Mouse (Mus musculus) hindbrain, embryonic 14.5 days (tissue): ENCODE data around the gene Gm16503. TPM values are rescaled to one million over a fixed set of nuclear protein-coding genes. Genes with fewer than 3 reads are reported as not detected.
"Not testable (repeated sequence)": the region's sequence is repeated elsewhere in the genome, so short reads cannot be mapped to it uniquely, and the experiment has no call there.

ENCODE experiments used
- ATAC-seq: fragments of 200-750 bp; cut with Nextera tagmentation; 2 replicates; pipeline ENCODE4 v1.8.0; 2017; ENCODE audit warnings: moderate number of reproducible peaks, mild to moderate bottlenecking, moderate TSS enrichment, moderate library complexity; ENCODE audit not compliant: low FRiP score
- DNase-seq: peaks from one replicate; pipeline ENCODE4 v3.0.0-alpha.2; 2015; ENCODE audit warnings: low spot score
- H3K27ac ChIP-seq: fragments of 300-500 bp; sonication (generic); 2 replicates; pipeline ENCODE4 v1.5.1; 2014; ENCODE audit warnings: mild to moderate bottlenecking, moderate library complexity
- H3K27me3 ChIP-seq: fragments of 300-500 bp; sonication (generic); 2 replicates; pipeline ENCODE4 v1.6.1; 2014; ENCODE audit warnings: mild to moderate bottlenecking, low read length, mixed read lengths; ENCODE audit not compliant: control insufficient read depth, insufficient read depth
- H3K36me3 ChIP-seq: fragments of 300-500 bp; sonication (generic); replicated peaks from 2 replicates; pipeline ENCODE4 v1.6.1; 2014; ENCODE audit not compliant: control insufficient read depth, insufficient read depth
- H3K4me1 ChIP-seq: fragments of 300-500 bp; sonication (generic); replicated peaks from 2 replicates; pipeline ENCODE4 v1.6.1; 2014; ENCODE audit warnings: antibody characterized with exemption, low read length, mixed read lengths; ENCODE audit not compliant: control insufficient read depth, insufficient read depth
- H3K4me2 ChIP-seq: fragments of 300-500 bp; sonication (generic); replicated peaks from 2 replicates; pipeline ENCODE4 v1.6.1; 2014; ENCODE audit warnings: mild to moderate bottlenecking, moderate library complexity
- H3K4me3 ChIP-seq: fragments of 300-500 bp; sonication (generic); replicated peaks from 2 replicates; pipeline ENCODE4 v1.5.1; 2014; ENCODE audit warnings: mild to moderate bottlenecking, low read length
- H3K9ac ChIP-seq: fragments of 300-500 bp; sonication (generic); 2 replicates; pipeline ENCODE4 v1.6.1; 2014
- H3K9me3 ChIP-seq: fragments of 300-500 bp; sonication (generic); 2 replicates; pipeline ENCODE4 v1.6.1; 2016; ENCODE audit warnings: low read length; ENCODE audit not compliant: control insufficient read depth
- WGBS: fragments of 180-500 bp; shearing (Covaris S2); extraction: QIAGEN DNeasy Blood & Tissue Kit; methylation state at CpG from one replicate; pipeline ENCODE4 v1.1.7; 2014; 5-methylcytosine and 5-hydroxymethylcytosine counted together
- polyA plus RNA-seq: library from polyadenylated mRNA; unstranded; fragments of >200 nt; fragmentation: Nextera tagmentation; extraction: Ambion mirVana; gene quantifications from 2 replicates; pipeline ENCODE4 v1.2.1, GENCODE M21; 2014

Gm16503 gene
- polyA plus RNA-seq, 1 experiment from 2014 or later = 0.48 TPM

DNA sequence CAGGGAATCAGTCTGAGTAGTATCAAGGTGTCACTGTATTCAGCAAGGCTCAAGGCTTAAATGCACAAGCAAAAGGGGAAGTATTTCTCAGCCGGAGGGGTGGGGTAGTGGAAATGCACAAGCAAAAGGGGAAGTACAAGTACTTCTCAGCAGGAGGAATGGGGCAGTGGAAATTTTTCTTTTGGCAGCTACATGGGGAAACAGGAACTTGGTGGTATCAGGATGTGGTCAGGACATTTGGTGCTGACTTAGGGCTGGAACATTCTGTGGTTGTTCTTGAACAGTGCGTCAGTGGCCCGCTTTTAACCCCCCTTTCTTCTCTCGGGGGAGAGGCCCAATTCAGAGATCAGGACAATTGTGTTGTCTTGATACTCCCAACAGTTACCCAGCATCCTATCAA is 39.4 kb downstream of the Gm16503 start:
- not testable (repeated sequence) for H3K9ac ChIP-seq, H3K4me1 ChIP-seq, H3K4me2 ChIP-seq, H3K27ac ChIP-seq, ATAC-seq, H3K27me3 ChIP-seq, H3K36me3 ChIP-seq, DNase-seq, H3K4me3 ChIP-seq
- H3K9me3 ChIP-seq = peaks cover 24% of the 10 kb centered on the region
- 94% methylated on average over 4 of the region's 4 CpGs for WGBS

- DNase-seq (no peak), ATAC-seq (peak; percentile 57; the same call in 1 of the 2 replicates)
- 64% methylated on average over 1 of the region's 1 CpGs for WGBS
- no peaks in the 10 kb centered on the region for H3K27me3 ChIP-seq
- H3K9me3 ChIP-seq = peaks cover 46% of the 10 kb centered on the region
- no peak overlapping the region for H3K27ac ChIP-seq
- no peak overlapping the region for H3K4me3 ChIP-seq
- H3K9ac ChIP-seq = no peak overlapping the region
- H3K4me2 ChIP-seq = no peak overlapping the region
- no peaks in the 10 kb centered on the region for H3K36me3 ChIP-seq
- H3K4me1 ChIP-seq = no peaks in the 10 kb centered on the region
These were observed 46.8 kb downstream of the Gm16503 start for GRCm38 (mm10) chr4:147586511-147587473.

Other genes starting within 250 kb of the Gm16503 start
- 0.19 and 0.39 TPM in 2 replicates for gene Zfp988, start 234.5 kb upstream of the Gm16503 start, polyA plus RNA-seq
- gene Zfp978, start 178.9 kb upstream of the Gm16503 start, polyA plus RNA-seq = not detected in 2 replicates
- 7.2 and 7.7 TPM in 2 replicates for gene Zfp982, start 47.8 kb upstream of the Gm16503 start, polyA plus RNA-seq
- 0.07 and 0.09 TPM in 2 replicates for gene Zfp985, start 13.1 kb downstream of the Gm16503 start, polyA plus RNA-seq
- gene Zfp979, start 102.3 kb downstream of the Gm16503 start, polyA plus RNA-seq = 2.9 and 3.8 TPM in 2 replicates
- gene Zfp534, start 162.3 kb downstream of the Gm16503 start, polyA plus RNA-seq = not detected in 2 replicates